Mouse (Mus musculus): ENCODE results near the gene Abcc12.

DNA sequence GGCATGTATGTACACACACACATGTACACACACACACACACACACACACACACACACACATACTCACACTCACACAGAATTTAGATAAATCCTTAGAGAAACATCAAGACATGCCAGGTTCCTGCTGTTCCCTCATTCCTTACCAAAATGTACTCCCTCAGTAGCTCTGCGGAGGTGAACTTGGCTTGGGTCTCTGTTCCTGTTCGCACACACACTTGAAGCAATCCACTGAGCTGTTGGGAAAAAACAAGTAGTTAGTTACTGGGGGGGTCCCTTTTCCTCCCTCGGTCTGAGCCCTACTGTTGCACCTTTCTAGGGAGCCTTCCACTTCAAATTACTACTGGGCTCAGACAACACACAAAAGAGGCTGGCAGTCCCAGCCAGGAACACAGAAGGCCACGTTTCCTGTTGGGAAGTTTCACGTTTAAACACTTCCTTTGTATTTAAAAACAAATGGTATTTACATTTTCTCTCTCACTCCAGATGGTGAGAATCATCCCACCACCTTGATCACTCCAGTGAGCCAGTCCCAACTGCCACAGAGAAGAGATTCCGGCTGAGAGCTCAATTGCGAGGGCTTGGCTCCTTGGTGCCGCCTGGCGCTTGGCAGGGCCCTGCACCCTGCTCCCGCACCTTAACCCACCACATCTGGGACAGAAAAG, 68.2 kb downstream of the Abcc12 start:
- no peak for TF ChIP-seq CTCF (IDR thresholded peaks at IDR 0.05; ENCODE audit: control insufficient read depth, insufficient read depth, insufficient replicate concordance, low read depth, low read length)
- no peak for TF ChIP-seq POLR2A (IDR thresholded peaks at IDR 0.05; ENCODE audit: control insufficient read depth, low read depth, low read length)
